Mouse (Mus musculus): Measurements from ENCODE around the gene D430041D05Rik.

D430041D05Rik gene

GRCm38 (mm10) chr2:104410963-104411545 is at the start of gene D430041D05Rik:
Gene D430041D05Rik (minus strand): TSS chr2:104411013.
- no peak for DNase-seq (ENCODE audit: low spot score)

DNA sequence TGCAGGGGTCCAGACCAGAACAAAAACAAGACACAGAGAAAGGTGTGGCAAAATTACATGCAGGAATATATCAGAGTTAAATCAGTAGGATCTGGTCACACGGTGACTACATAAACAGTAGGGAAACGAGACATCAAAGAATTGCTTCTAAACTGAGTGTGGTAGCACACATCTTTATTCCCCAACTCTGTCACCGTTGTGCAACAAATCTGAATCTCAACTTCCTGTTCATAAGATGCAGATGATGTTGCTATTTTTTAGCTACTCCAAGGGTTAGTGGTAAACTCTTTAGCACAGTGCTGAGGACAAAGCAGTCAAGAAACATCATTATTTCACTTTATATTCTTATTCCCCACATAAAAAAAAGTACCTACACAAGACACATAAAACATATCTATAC is 49.2 kb upstream of the D430041D05Rik start:
- no peak for DNase-seq (ENCODE audit: low spot score)

- peak; percentile 18 for DNase-seq (ENCODE audit: low spot score)
These were observed 47.9 kb upstream of the D430041D05Rik start for GRCm38 (mm10) chr2:104458569-104459332.

DNA sequence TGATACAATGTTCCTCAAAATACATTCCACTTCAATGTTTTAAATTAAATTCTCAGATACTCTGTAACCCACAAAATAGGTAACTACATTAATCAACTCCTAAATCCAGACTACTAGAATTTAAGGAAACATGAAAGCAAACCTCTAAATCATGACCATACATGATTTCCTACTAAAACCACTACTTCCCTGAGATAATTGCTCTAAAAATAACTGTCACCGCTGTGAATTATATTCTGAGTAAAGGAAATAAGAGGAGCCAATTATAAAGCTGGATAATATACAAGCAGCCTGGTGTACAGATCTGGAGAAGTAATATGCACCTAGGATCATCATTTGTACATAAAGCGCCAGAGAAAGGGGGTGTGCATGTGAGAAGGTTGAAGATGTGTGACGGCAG is 46.3 kb upstream of the D430041D05Rik start:
- DNase-seq (ENCODE audit: low spot score) = no peak

DNA sequence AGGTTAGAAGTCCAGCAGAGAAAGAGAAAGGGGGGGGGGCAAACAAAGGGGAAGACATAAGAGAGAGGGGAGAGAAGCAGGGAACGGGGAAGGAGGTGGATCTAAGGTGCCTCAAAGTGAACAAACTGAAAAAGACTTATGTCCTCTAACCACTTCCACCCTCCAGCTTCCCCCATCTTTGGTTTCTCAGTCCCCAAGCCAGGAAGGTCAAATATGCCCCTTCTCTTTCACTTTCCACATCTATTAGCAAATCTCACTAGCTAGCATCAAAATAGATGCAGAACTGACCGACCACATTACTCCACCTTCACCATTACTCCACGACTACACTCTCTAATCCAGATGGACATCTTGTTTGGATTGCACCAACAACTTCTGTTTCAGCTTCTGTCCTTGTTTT is 39.9 kb upstream of the D430041D05Rik start:
- no peak for DNase-seq (ENCODE audit: low spot score)

GRCm38 (mm10) chr2:104449191-104449590 is 38.4 kb upstream of the D430041D05Rik start:
- no peak for DNase-seq (ENCODE audit: low spot score)

DNA sequence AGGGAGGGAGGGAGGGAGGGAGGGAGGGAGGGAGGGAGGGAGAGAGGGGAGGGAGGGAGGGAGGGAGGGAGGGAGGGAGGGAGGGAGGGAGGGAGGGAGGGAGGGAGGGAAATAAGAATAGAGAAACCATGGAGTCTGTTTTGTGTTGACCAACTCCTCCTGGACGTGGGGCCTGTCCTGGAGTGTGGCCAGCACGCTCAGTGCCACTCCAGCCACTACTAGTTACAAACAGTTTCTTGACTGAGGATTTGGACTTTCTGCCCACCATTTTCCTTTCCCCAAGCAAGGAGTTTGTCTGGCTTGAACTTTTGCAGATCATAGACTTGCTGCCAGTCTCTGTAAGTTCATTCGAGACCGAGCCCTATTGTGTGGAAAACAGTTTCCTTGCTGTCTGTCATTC is 37.4 kb upstream of the D430041D05Rik start:
- DNase-seq (ENCODE audit: low spot score) = no peak

DNA sequence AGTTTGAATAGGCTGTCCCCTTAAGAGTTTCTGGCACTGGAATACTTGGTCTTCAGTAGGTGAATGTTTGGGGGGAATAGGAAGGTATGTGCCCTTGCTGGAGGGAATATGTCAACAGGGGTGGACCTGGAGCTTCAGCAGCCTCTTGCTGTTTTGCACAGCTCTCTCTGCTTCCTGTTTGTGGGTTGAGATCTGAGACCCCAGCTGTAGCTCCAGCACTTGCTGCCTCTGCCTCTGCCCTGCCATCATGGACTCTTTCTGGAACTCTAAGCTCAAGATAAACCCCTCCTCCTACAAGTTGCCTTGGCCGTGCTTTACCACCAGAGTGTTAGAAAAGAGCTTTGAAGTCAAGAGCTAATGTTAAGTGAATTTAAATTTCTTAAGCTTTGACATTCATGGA is 35.2 kb upstream of the D430041D05Rik start:
- no peak for DNase-seq (ENCODE audit: low spot score)

DNA sequence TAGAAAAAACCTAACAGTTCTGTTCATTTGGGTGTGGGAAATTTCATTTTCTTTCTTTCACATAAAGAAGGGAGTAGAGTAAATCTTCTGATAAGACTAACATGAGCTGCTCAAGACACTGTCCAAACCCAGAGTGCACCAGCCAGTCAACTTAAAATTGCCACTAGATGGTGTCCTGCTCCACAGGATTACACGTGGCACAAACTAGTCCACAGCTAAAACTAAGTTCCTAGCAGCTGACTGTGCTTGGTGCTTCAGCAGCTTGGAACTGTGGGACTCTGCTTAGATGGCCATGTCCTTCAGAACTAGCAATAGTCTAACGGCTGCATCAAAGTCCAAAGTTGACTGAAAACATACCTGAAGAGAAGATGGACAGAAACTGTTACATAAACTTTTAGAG is 34.0 kb upstream of the D430041D05Rik start:
- DNase-seq (ENCODE audit: low spot score) = peak; percentile 54

GRCm38 (mm10) chr2:104442341-104442740 is 31.5 kb upstream of the D430041D05Rik start:
- no peak for DNase-seq (ENCODE audit: low spot score)

DNA sequence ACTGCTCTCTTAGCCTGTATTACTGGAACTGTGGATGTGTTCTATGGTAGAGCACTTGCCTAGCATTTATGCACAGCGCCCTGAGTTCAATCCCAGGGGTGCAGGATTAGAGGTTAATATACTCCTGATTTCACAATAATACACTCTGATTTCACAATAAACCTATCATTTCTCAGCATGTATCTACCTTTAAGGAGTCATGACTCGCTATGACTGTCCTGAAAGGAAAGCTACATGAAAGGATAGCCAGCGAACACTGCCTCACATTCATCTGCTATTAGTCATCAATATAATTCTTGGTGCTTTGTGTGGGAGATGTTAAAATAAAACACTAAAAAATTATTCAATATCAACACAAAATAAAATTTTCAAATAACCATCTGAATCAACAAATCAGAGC is 25.4 kb upstream of the D430041D05Rik start:
- DNase-seq (ENCODE audit: low spot score) = no peak

- no peak for DNase-seq (ENCODE audit: low spot score)
These were observed 20.3 kb upstream of the D430041D05Rik start for GRCm38 (mm10) chr2:104431067-104431466.

DNA sequence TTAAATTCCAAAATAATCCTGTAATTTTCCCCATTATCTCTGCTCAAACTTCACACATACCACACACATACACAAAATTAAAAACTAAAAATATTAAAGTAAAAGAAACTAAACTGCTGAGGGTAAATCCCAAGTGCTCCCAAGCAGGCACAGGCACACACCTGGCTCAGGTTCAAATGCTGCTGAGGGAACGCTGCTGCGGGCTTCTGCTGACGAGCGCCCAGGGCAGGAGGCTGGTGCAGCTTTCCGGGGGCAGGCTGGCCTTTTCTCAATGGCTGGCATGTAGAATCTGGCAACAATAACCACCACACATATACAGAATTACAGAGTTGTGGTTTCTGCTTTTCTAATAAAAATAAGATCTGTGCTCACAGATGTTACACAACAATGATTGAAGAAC is 19.8 kb upstream of the D430041D05Rik start:
- DNase-seq (ENCODE audit: low spot score) = no peak

- no peak for DNase-seq (ENCODE audit: low spot score)
These were observed 15.3 kb upstream of the D430041D05Rik start for GRCm38 (mm10) chr2:104426112-104426511.

- DNase-seq (ENCODE audit: low spot score) = no peak
These were observed 11.4 kb upstream of the D430041D05Rik start for GRCm38 (mm10) chr2:104422230-104422629.

GRCm38 (mm10) chr2:104420805-104421204 is 10.0 kb upstream of the D430041D05Rik start:
- DNase-seq (ENCODE audit: low spot score) = no peak

GRCm38 (mm10) chr2:104419999-104420398 is 9.2 kb upstream of the D430041D05Rik start:
- no peak for DNase-seq (ENCODE audit: low spot score)

- peak; percentile 4 for DNase-seq (ENCODE audit: low spot score)
These were observed 8.6 kb upstream of the D430041D05Rik start for GRCm38 (mm10) chr2:104419411-104419810.

DNA sequence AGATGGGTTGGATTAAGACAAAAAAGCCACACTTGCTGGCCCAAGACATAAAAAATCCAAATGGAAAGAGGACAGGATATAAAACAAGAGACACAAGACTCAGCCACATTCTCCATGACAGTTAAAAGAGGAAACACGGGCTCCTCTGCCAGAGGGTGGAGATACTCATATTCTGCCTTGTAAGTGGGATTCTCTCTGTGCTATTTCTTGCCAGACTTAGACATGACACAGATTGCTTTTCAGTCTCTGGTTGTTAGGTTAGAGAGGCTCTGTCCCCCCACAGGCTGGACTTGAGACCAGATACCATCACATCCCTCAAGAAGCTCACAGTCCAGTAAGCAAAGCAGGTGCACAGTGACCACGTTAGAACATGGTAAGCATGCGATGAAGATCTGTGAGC is 2.2 kb upstream of the D430041D05Rik start:
- DNase-seq (ENCODE audit: low spot score) = no peak

DNA sequence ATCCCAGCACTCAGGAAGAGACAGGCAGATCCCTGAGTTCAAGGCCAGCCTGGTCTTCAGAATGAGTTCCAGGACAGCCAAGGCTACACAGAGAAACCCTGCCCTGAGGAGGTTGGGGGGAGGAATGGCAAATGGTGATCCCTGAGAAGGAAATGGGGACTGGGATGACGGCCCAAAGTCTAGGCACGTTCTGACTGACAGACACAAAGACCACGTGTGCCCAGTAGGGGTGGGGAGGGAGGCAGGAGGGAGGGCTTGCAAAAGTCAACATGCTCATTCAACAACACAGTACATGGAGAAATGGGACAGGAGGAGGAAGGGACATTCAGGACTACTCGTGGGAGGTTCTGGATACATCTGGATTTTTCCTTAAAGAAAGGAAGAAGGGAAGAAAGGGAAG is 1.7 kb upstream of the D430041D05Rik start:
- DNase-seq (ENCODE audit: low spot score) = no peak

DNA sequence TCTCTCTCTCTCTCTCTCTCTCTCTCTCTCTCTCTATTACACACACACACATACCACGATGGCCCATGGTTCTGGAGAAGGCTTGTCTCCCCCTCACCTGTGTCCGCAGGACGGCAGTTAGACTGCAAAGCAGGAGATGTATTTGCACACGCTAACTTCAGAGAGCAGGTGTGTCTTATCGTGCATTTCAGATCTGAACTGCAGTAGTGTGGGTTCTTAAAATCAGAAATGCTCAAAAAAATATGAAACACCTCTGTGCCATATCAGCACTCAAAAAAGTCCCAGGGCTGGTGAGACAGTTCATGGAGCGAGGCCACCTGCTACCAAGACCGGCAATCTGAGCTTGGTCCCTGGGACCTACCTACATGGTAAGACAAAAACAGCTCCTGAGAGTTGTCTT is 993 bp upstream of the D430041D05Rik start:
- no peak for DNase-seq (ENCODE audit: low spot score)

- DNase-seq (ENCODE audit: low spot score) = peak; percentile 43
These were observed 677 bp downstream of the D430041D05Rik start for GRCm38 (mm10) chr2:104409851-104410821.

GRCm38 (mm10) chr2:104408351-104408750 is 2.5 kb downstream of the D430041D05Rik start:
- no peak for DNase-seq (ENCODE audit: low spot score)

Data from T-cell, adult 2 months (primary cell).